Mouse (Mus musculus): ENCODE results near the gene Erg.

DNA sequence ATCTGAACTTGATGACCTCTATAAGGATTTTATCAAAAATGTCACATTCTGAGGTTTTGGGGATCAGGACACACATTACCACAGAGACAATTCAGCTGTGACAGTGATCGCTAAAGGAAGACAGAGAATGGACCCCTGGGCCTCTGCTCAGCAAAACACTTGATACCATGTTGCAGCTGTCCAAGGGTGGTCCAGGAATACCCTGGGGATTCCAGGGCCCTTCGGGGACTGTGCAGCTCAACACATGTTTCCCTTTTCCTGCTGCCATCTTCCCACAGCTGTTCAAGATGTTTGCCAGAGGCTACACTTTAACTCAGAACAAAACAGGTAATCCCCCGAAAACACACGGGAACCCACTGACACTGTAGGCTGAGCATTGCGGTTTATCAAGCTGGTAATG is 158.2 kb downstream of the Erg start:
- TF ChIP-seq CTCF (IDR thresholded peaks at IDR 0.05; ENCODE audit: low read depth, low read length) = no peak
- TF ChIP-seq POLR2A (IDR thresholded peaks at IDR 0.05; ENCODE audit: borderline replicate concordance, low read depth, low read length) = no peak
